Mouse (Mus musculus) heart, embryonic 13.5 days (tissue): ENCODE data around the gene Cdc42bpa. TPM values are rescaled to one million over a fixed set of nuclear protein-coding genes. Genes with fewer than 3 reads are reported as not detected.

Experiments
- ATAC-seq: fragments of 200-750 bp; cut with Nextera tagmentation; 2 replicates; pipeline ENCODE4 v1.8.0; 2017; ENCODE audit warnings: moderate TSS enrichment; ENCODE audit not compliant: insufficient number of reproducible peaks, low FRiP score, low TSS enrichment; ENCODE audit errors: extremely low read depth
- H3K27ac ChIP-seq: fragments of 300-500 bp; sonication (generic); replicated peaks from 2 replicates; pipeline ENCODE4 v1.5.1; 2015; ENCODE audit warnings: moderate library complexity, mild to moderate bottlenecking, inconsistent platforms
- H3K27me3 ChIP-seq: fragments of 300-500 bp; sonication (generic); replicated peaks from 2 replicates; pipeline ENCODE4 v1.6.1; 2015; ENCODE audit warnings: mild to moderate bottlenecking, inconsistent platforms
- H3K36me3 ChIP-seq: fragments of 300-500 bp; sonication (generic); 2 replicates; pipeline ENCODE4 v1.6.1; 2015; ENCODE audit warnings: mild to moderate bottlenecking, inconsistent platforms
- H3K4me1 ChIP-seq: fragments of 300-500 bp; sonication (generic); 2 replicates; pipeline ENCODE4 v1.6.1; 2015; ENCODE audit warnings: inconsistent platforms
- H3K4me2 ChIP-seq: fragments of 300-500 bp; sonication (generic); 2 replicates; pipeline ENCODE4 v1.6.1; 2015; ENCODE audit warnings: inconsistent platforms, mild to moderate bottlenecking, moderate library complexity
- H3K4me3 ChIP-seq: fragments of 300-500 bp; sonication (generic); 2 replicates; pipeline ENCODE4 v1.5.1; 2015; ENCODE audit warnings: moderate library complexity, mild to moderate bottlenecking, inconsistent platforms
- H3K9ac ChIP-seq: fragments of 300-500 bp; sonication (generic); 2 replicates; pipeline ENCODE4 v1.6.1; 2015; ENCODE audit warnings: inconsistent platforms, mild to moderate bottlenecking, moderate library complexity
- H3K9me3 ChIP-seq: fragments of 300-500 bp; sonication (generic); 2 replicates; pipeline ENCODE4 v1.6.1; 2016; ENCODE audit warnings: inconsistent platforms
- WGBS: fragments of 180-500 bp; shearing (Covaris S2); methylation state at CpG from one replicate; pipeline ENCODE4 v1.1.7; 2015; ENCODE audit warnings: mixed read lengths; 5-methylcytosine and 5-hydroxymethylcytosine counted together
- polyA plus RNA-seq: library from polyadenylated mRNA; unstranded; fragments of >200 nt; fragmentation: Nextera tagmentation; extraction: Ambion mirVana; gene quantifications from 2 replicates; pipeline ENCODE4 v1.2.1, GENCODE M21; 2015

The Cdc42bpa gene
- polyA plus RNA-seq, 1 experiment from 2014 or later = 9.2 TPM

- H3K9me3 ChIP-seq = no peaks in the 10 kb centered on the region
- no peaks in the 10 kb centered on the region for H3K4me1 ChIP-seq
- no peak overlapping the region for H3K9ac ChIP-seq
- no peak overlapping the region for H3K27ac ChIP-seq
- 45% methylated on average over 2 of the region's 2 CpGs for WGBS
- no peak for ATAC-seq
- no peaks in the 10 kb centered on the region for H3K27me3 ChIP-seq
- H3K36me3 ChIP-seq = peaks cover 14% of the 10 kb centered on the region
- H3K4me3 ChIP-seq = no peak overlapping the region
- no peak overlapping the region for H3K4me2 ChIP-seq
Observed at GRCm38 (mm10) chr1:180171883-180172282, 211.6 kb downstream of the Cdc42bpa start.

- ATAC-seq = no peak
- no peaks in the 10 kb centered on the region for H3K27me3 ChIP-seq
- peaks cover 7% of the 10 kb centered on the region; the same call in 1 of the 2 replicates for H3K36me3 ChIP-seq
- 82% methylated on average over 4 of the region's 4 CpGs for WGBS
- no peak overlapping the region for H3K4me2 ChIP-seq
- no peaks in the 10 kb centered on the region for H3K4me1 ChIP-seq
- no peak overlapping the region for H3K4me3 ChIP-seq
- no peak overlapping the region for H3K27ac ChIP-seq
- no peaks in the 10 kb centered on the region for H3K9me3 ChIP-seq
- no peak overlapping the region for H3K9ac ChIP-seq
Observed at GRCm38 (mm10) chr1:180172600-180172999, 212.3 kb downstream of the Cdc42bpa start.

GRCm38 (mm10) chr1:180173017-180173416 lies 212.7 kb downstream of the Cdc42bpa start:
- H3K9me3 ChIP-seq = no peaks in the 10 kb centered on the region
- peaks cover 4% of the 10 kb centered on the region; the same call in 1 of the 2 replicates for H3K36me3 ChIP-seq
- no peak overlapping the region for H3K4me2 ChIP-seq
- H3K27me3 ChIP-seq = no peaks in the 10 kb centered on the region
- ATAC-seq = no peak
- no peak overlapping the region for H3K4me3 ChIP-seq
- no peak overlapping the region for H3K27ac ChIP-seq
- no peaks in the 10 kb centered on the region for H3K4me1 ChIP-seq
- no peak overlapping the region for H3K9ac ChIP-seq
- WGBS = 63% methylated on average over 5 of the region's 5 CpGs

- H3K9ac ChIP-seq = no peak overlapping the region
- H3K36me3 ChIP-seq = peaks cover 3% of the 10 kb centered on the region; the same call in 1 of the 2 replicates
- H3K27me3 ChIP-seq = no peaks in the 10 kb centered on the region
- ATAC-seq = no peak
- no peak overlapping the region for H3K27ac ChIP-seq
- 55% methylated on average over 6 of the region's 6 CpGs for WGBS
- H3K4me3 ChIP-seq = no peak overlapping the region
- H3K4me1 ChIP-seq = peaks cover 5% of the 10 kb centered on the region
- no peaks in the 10 kb centered on the region for H3K9me3 ChIP-seq
- H3K4me2 ChIP-seq = no peak overlapping the region
Observed at GRCm38 (mm10) chr1:180174718-180175117, 214.4 kb downstream of the Cdc42bpa start.

- Histone ChIP-seq H3K9ac (no peak overlapping the region), H3K4me1 (peaks cover 9% of the 10 kb centered on the region), H3K27me3 (no peaks in the 10 kb centered on the region), H3K36me3 (no peaks in the 10 kb centered on the region), H3K4me2 (no peak overlapping the region), H3K4me3 (no peak overlapping the region), H3K27ac (no peak overlapping the region), H3K9me3 (no peaks in the 10 kb centered on the region)
- ATAC-seq = no peak
- WGBS = 35% methylated on average over 3 of the region's 3 CpGs
Observed at GRCm38 (mm10) chr1:180175167-180175566, 214.9 kb downstream of the Cdc42bpa start.

- no peak overlapping the region for H3K4me3 ChIP-seq
- no peaks in the 10 kb centered on the region for H3K27me3 ChIP-seq
- H3K4me1 ChIP-seq = peaks cover 12% of the 10 kb centered on the region
- no peak for ATAC-seq
- H3K9ac ChIP-seq = no peak overlapping the region
- WGBS = 58% methylated on average over 8 of the region's 8 CpGs
- no peaks in the 10 kb centered on the region for H3K36me3 ChIP-seq
- no peak overlapping the region for H3K27ac ChIP-seq
- no peak overlapping the region for H3K4me2 ChIP-seq
- no peaks in the 10 kb centered on the region for H3K9me3 ChIP-seq
Observed at GRCm38 (mm10) chr1:180175635-180176034, 215.4 kb downstream of the Cdc42bpa start.

- Histone ChIP-seq H3K9ac (no peak overlapping the region), H3K4me1 (peaks cover 12% of the 10 kb centered on the region), H3K4me2 (no peak overlapping the region), H3K27me3 (no peaks in the 10 kb centered on the region), H3K9me3 (no peaks in the 10 kb centered on the region), H3K27ac (no peak overlapping the region), H3K36me3 (no peaks in the 10 kb centered on the region), H3K4me3 (no peak overlapping the region)
- ATAC-seq = no peak
- 12% methylated on average over 1 of the region's 1 CpGs for whole genome bisulfite sequencing
Observed at GRCm38 (mm10) chr1:180176784-180177183, 216.5 kb downstream of the Cdc42bpa start.

- Histone ChIP-seq H3K9ac (no peak overlapping the region), H3K36me3 (no peaks in the 10 kb centered on the region), H3K27me3 (no peaks in the 10 kb centered on the region), H3K9me3 (no peaks in the 10 kb centered on the region), H3K4me2 (no peak overlapping the region), H3K27ac (no peak overlapping the region), H3K4me3 (no peak overlapping the region), H3K4me1 (peaks cover 12% of the 10 kb centered on the region)
- WGBS = 82% methylated on average over 9 of the region's 9 CpGs
- no peak for ATAC-seq
Observed at GRCm38 (mm10) chr1:180178340-180178739, 218.1 kb downstream of the Cdc42bpa start.

- H3K36me3 ChIP-seq = no peaks in the 10 kb centered on the region
Observed at GRCm38 (mm10) chr1:180179100-180179499, 218.8 kb downstream of the Cdc42bpa start.

GRCm38 (mm10) chr1:180179840-180180239 lies 219.6 kb downstream of the Cdc42bpa start:
- ATAC-seq = no peak
- Histone ChIP-seq H3K4me1 (peaks cover 21% of the 10 kb centered on the region), H3K36me3 (no peaks in the 10 kb centered on the region), H3K9me3 (no peaks in the 10 kb centered on the region), H3K9ac (no peak overlapping the region), H3K27me3 (no peaks in the 10 kb centered on the region), H3K4me3 (no peak overlapping the region), H3K27ac (peak overlapping the region; percentile 51), H3K4me2 (no peak overlapping the region)
- 70% methylated on average over 2 of the region's 2 CpGs for WGBS

More at GRCm38 (mm10) chr1:180179100-180179499, 218.8 kb downstream of the Cdc42bpa start:
- Histone ChIP-seq H3K4me2 (no peak overlapping the region), H3K4me3 (no peak overlapping the region), H3K4me1 (peaks cover 16% of the 10 kb centered on the region), H3K27ac (no peak overlapping the region), H3K9me3 (no peaks in the 10 kb centered on the region), H3K9ac (no peak overlapping the region), H3K27me3 (no peaks in the 10 kb centered on the region)
- ATAC-seq = no peak
- 84% methylated on average over 4 of the region's 4 CpGs for WGBS

- Histone ChIP-seq H3K9me3 (no peaks in the 10 kb centered on the region), H3K4me1 (peaks cover 37% of the 10 kb centered on the region), H3K4me2 (no peak overlapping the region), H3K9ac (no peak overlapping the region), H3K36me3 (no peaks in the 10 kb centered on the region), H3K27ac (no peak overlapping the region), H3K4me3 (no peak overlapping the region), H3K27me3 (no peaks in the 10 kb centered on the region)
- no peak for ATAC-seq
- WGBS = 85% methylated on average over 7 of the region's 7 CpGs
Observed at GRCm38 (mm10) chr1:180181304-180181965, 221.2 kb downstream of the Cdc42bpa start.

- no peak overlapping the region for H3K9ac ChIP-seq
- peaks cover 42% of the 10 kb centered on the region for H3K4me1 ChIP-seq
- no peak overlapping the region for H3K4me3 ChIP-seq
- 74% methylated on average over 9 of the region's 9 CpGs for WGBS
- no peaks in the 10 kb centered on the region for H3K36me3 ChIP-seq
- no peaks in the 10 kb centered on the region for H3K9me3 ChIP-seq
- no peak overlapping the region for H3K4me2 ChIP-seq
- ATAC-seq = no peak
- no peaks in the 10 kb centered on the region for H3K27me3 ChIP-seq
- no peak overlapping the region for H3K27ac ChIP-seq
Observed at GRCm38 (mm10) chr1:180181966-180182319, 221.7 kb downstream of the Cdc42bpa start.
